Mouse (Mus musculus) kidney, postnatal 25 days (tissue): ENCODE data around the gene Dapp1.
"Not testable (repeated sequence)": the region's sequence is repeated elsewhere in the genome, so short reads cannot be mapped to it uniquely, and the experiment has no call there.

ENCODE experiments used
- DNase-seq, 2 experiments: peaks; one replicate each; pipeline ENCODE4 v3.0.0; 2021; ENCODE audit warnings: mixed read lengths in 2 of 2

The Dapp1 gene

DNA sequence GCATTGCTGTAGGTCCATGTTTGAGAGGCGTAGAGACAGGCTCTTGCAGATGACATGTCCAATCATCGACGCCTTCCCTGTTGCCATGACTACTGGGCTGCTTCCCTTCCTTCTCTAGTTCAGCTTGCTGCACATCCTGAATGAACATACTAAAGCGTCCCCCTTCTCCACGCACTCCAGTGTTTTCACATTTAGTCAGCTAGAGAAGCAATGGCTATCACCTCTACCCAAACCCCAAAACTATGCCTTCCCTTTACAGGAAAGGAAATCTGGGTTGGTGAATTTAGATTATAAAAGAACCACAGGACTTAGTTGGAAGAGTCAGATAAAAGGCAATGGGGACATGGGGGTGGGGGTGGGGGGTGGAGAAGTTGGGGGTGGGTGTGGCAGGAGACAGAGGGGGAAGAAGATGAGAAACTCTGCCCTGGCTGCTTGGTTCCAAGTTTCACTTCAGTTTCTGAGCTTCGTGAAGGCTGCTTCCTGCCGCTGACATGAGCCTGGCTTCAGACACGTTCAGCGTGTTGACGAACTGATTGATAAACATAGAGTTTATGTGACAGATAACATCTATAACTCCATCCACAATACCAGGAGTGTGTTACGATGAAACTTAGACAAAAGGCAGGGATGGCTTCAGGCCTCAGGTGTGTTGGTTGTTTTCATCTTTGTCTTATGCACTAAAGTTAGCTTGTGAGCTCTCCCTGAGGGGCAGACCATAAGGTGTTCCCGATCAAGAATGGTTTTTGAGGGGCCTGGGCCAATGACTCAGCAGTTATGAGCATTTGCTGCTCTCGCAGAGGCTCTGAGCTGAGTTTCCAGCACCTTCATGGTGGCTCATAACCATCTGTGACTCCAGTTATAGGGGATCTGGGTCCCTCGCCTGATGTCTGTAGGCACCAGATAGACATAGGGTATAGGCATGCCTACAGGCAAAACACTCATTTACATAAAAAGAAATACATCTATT lies 28.1 kb downstream of the Dapp1 start:
- DNase-seq, result no peak

DNA sequence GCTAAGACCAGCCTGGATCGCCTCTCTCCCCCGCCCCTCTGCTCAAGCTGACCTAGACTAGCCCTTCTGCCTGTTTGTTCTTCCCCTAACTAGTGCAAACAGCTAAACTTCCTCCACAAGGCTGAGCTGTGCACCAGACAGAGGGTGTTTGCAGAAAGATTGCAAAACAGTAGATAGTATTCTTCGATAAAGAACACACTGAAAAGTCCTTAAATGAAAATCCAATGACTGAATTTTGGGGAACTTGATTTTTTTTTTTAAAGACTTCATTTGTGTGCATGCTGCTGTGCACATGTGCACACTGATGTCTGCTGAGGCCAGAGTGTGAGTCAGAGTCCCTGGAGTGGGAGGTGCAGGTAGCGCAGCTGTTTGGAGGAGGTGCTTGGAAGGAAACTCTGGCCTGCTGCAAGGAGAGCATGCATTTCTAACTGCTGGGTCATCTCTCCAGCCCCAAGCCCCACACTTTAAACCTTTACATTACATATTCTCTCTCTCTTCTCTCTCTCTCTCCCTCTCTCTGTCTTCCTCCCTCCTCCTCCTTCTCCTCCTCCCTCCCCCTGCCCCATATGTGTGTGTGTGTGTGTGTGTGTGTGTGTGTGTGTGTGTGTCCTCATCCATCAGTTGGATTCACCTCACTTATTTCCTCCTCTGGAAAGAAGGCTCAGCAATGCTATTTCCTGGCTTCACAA lies 29.0 kb downstream of the Dapp1 start:
- DNase-seq, result no peak

DNA sequence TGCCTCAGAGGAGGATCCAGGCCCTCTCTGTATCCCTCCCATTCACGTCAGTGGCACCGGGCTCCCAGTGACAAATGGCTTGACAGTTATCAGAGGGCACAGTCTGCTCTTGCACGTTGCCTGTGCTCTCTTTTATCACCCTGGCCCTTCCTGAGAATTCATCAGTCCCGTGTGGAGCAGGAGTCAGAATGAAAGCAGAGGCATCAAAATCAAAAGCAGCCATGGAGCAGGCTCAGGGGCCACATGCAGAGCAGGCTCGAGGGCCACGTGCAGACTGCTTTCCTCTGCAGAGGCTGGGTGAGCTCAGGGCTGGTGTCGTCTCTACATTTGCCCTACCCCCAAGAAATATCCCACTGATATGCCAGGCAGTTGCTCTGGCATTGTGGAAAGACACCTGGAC lies 29.5 kb downstream of the Dapp1 start:
- no peak for DNase-seq

- DNase-seq, result not testable (repeated sequence)
Observed at GRCm38 (mm10) chr3:137951302-137951701, 30.0 kb downstream of the Dapp1 start.

DNA sequence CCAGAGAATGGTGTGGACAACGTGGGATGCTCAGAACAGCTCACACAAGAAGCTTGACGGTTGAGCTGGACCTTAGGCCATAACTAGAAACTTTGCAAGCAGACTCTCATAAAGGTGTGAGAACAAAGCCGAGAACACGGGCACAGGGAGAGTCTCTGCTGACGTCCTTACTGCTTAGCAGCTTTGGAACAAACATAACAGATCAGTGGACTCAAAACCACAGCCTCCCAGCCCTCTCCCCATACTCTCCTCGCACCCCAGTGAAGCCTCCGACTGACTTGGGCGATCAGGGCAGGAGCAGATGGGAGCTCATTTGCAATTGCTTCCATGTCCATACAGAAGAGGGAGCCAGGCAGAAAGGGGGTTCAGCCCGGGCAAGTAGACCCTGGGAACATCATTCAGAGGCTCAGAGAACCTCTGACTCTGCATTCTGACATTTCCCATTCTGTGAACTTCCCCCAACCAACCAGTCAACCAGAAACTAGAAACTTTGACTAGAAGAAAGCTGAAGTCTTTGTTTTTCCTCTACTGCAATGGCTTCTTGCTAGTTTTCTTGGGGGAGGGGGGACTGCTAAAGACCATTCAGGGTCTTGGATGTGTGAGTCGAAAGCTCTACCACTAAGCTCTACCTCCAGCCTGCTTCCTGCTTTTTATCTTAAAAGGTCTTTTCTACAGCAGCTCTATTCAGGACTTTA lies 31.0 kb downstream of the Dapp1 start:
- no peak for DNase-seq

DNA sequence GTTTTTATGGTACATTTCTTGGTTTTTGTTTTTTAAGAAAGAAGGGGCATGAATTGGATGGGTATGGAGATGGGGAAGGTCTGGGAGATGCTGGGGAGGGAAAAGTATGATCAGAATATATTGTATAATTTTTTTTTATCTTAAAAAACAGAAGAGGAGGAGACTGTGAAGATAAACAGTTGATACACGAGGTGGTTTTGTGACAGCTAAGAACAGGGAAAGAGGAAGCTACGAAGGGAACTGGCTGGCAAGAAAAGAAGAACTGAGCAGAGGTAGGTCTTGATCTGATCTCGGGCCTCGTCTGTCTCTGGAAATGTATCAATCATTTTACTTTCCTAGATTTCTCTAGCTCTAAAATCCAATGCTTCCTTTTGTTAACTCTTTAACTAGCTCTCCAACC lies 33.8 kb downstream of the Dapp1 start:
- DNase-seq, result no peak

- DNase-seq, result no peak
Observed at GRCm38 (mm10) chr3:137946827-137947226, 34.5 kb downstream of the Dapp1 start.

- no peak for DNase-seq
Observed at GRCm38 (mm10) chr3:137943737-137944154, 37.6 kb downstream of the Dapp1 start.

- no peak for DNase-seq
Observed at GRCm38 (mm10) chr3:137942098-137942622, 39.2 kb downstream of the Dapp1 start.

GRCm38 (mm10) chr3:137941555-137941954 lies 39.8 kb downstream of the Dapp1 start:
- no peak for DNase-seq

DNA sequence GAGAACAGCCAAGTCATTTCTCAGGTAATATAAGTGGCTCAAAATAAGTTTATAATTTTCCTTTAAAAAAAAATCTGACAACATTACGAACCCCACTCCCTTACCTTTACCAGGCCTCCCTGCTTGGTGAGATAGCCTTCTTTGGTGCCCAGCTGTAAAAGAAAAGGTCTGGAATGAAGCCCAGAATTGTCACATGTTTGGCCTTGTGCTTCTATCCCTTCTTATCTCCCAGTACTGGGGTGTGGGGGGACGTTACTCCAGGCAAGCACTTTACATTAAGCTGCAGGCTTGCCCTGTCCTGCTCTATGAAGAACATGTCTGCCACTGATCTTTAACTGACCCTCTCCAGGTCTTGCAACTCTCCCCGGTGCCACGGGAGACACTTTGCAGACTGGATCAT lies 40.6 kb downstream of the Dapp1 start:
- no peak for DNase-seq

GRCm38 (mm10) chr3:137938608-137939007 lies 42.7 kb downstream of the Dapp1 start:
- DNase-seq, result peak; percentile 54 to 70

GRCm38 (mm10) chr3:137936541-137936940 lies 44.8 kb downstream of the Dapp1 start:
- no peak for DNase-seq

DNA sequence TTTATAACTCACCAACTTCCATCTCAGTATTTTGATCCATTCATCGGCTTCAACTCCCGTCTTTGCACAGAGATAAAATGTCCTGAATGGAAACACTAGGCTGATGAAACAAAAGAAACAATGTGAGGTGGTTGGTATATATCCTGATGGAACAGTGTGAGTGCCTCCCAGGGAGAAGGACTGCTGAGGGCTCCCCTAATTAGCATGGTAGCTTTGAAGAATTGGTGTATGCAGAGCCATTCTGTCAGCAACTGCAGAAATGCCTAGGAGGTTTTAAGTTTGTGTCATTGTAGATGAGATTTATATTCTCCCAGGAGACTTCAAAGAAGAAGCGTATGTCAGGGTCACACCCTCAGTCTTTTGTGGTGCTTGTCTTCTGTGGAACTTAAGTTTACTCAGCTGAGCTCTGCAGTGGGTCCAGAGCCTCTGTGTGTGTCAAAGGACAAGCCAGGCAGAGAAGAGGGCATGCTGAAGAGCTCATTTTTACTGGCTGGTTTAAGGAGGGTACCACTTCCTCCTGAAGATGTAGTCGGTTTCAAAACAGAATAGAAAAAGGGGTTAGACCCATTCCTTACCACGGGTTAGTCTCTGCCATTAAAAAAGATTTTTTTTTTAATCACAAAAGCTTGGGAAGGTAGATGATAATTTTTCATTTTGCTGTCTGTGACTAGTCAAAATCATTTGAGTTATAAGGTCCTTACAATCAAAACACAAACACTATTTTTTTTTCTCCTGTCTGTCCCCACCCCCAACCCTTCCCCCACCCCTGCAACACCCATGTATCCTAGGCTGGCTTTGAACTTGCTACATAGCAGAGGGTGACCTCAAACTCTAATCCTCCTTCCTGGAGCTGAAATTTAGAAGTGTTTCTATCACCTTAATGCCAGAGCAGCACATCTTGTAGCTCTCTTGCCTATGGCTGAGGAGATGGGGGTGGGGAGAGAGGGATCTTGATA lies 45.5 kb downstream of the Dapp1 start:
- DNase-seq, result no peak

GRCm38 (mm10) chr3:137933986-137934385 lies 47.4 kb downstream of the Dapp1 start:
- no peak for DNase-seq

GRCm38 (mm10) chr3:137932748-137933147 lies 48.6 kb downstream of the Dapp1 start:
- DNase-seq, result peak in 1 of 2 experiments; percentile 52

GRCm38 (mm10) chr3:137929940-137930339 lies 51.4 kb downstream of the Dapp1 start:
- no peak for DNase-seq

DNA sequence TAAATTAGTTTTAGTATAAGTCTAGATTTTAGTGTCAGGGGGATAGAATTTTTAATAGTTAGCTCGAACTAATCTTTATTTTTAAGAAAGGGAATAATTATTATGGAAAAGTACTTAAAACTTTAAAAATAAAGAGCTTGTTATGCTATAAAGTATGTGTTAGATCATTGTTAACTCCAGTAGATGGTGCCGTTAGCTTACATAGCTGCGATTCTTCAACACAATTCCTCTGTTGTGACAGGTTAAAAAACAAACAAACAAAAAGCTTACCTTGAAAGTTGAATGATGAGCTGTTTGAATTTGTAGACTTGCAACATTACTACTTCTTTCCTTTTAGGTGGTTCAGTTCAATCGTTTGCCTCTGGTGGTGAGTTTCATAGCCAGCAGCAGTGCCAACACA lies 54.3 kb downstream of the Dapp1 start:
- DNase-seq, result no peak

DNA sequence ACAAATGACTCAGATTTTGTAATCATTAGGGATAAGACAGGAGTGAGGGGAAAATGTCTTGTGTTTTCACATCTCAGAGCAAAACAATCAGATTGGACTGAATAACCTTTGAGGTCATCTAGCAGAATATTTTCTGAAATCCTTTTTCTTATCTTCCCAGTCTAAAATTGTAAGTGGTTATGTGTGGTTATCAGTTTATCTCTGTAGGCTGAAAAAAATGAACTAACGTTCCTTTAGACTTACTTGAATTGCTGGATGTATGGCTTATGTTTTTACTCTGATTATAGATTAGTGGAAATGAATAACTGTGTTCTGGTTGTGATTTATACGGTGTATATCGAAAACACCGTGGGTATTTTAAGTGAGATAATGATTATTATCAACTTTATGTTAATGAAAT lies 60.8 kb downstream of the Dapp1 start:
- no peak for DNase-seq

DNA sequence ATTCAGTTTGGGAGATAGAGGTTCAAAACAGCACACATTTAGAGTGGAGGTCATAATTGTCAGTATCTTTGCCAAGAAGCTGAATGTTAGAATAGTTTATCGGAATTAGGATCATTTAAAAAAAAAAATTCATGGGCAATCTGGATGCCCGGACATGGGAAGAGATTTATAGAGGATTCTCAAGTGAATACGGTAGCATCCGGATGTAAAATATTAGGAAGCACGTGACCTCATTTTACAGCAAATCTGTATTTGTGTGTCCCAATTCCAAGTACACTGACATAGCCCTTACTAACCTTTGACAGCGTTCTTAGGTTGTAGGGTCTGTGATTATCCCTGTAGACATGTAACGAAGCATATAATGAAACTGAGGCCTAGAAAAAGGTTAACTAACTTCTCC lies 61.9 kb downstream of the Dapp1 start:
- no peak for DNase-seq

DNA sequence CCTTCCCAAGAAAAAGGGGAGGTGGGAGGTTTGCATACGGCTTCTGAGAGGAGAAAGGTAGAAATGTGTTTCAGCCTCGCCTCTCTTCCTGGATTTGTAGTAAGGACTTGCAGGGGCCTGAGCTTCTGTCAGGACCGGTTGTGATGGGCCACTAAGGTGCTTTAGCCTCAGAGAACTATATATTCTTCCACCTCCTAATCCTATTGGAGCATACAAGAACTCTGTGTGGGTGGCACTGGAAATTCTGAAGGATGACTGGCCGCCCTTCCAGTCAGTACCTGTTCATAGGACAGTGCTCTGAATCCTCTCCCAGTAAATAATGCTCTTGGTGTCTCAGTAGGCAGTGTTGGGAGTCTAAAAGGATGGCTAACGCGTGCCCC lies 62.4 kb downstream of the Dapp1 start:
- DNase-seq, result no peak
